Mouse (Mus musculus): ENCODE measurements around the gene Arid5b. TPM values are rescaled to one million over a fixed set of nuclear protein-coding genes. Genes with fewer than 3 reads are reported as not detected.
A peak's percentile ranks its signal among the peaks of the same experiment; 100 is the strongest.

Gene Arid5b
- polyA plus RNA-seq, 1 experiment from 2014 or later, result 20.3 TPM

GRCm38 (mm10) chr10:68180721-68181120 is 97.8 kb downstream of the Arid5b start:
- WGBS (ENCODE audit: missing documents), result 88% methylated on average over 6 of the region's 7 CpGs

GRCm38 (mm10) chr10:68180151-68180550 is 98.4 kb downstream of the Arid5b start:
- peaks cover 85% of the 10 kb centered on the region; the same call in 1 of the 2 replicates for H3K79me2 ChIP-seq (ENCODE audit: inconsistent target)
- no peak overlapping the region for H3K4me3 ChIP-seq (ENCODE audit: inconsistent target)
- 75% methylated on average over 4 of the region's 4 CpGs for WGBS (ENCODE audit: missing documents)
- H3K36me3 ChIP-seq (ENCODE audit: inconsistent target), result peaks cover 18% of the 10 kb centered on the region
- peak overlapping the region; percentile 68 for H3K27ac ChIP-seq

More at GRCm38 (mm10) chr10:68180721-68181120, 97.8 kb downstream of the Arid5b start:
- peak overlapping the region; percentile 68 for H3K27ac ChIP-seq
- no peak overlapping the region for H3K4me3 ChIP-seq (ENCODE audit: inconsistent target)
- H3K36me3 ChIP-seq (ENCODE audit: inconsistent target), result peaks cover 20% of the 10 kb centered on the region
- peaks cover 79% of the 10 kb centered on the region; the same call in 1 of the 2 replicates for H3K79me2 ChIP-seq (ENCODE audit: inconsistent target)

- Histone ChIP-seq H3K79me2 (ENCODE audit: inconsistent target) (peaks cover 89% of the 10 kb centered on the region; the same call in 1 of the 2 replicates), H3K4me3 (ENCODE audit: inconsistent target) (no peak overlapping the region), H3K36me3 (ENCODE audit: inconsistent target) (peaks cover 15% of the 10 kb centered on the region), H3K27ac (peak overlapping the region; percentile 68)
- 94% methylated on average over 5 of the region's 5 CpGs for WGBS (ENCODE audit: missing documents)
Observed at GRCm38 (mm10) chr10:68179741-68180140, 98.8 kb downstream of the Arid5b start.

- 98% methylated on average over 4 of the region's 4 CpGs for WGBS (ENCODE audit: missing documents)
- peak overlapping the region; percentile 68 for H3K27ac ChIP-seq
- peaks cover 15% of the 10 kb centered on the region for H3K36me3 ChIP-seq (ENCODE audit: inconsistent target)
- H3K4me3 ChIP-seq (ENCODE audit: inconsistent target), result no peak overlapping the region
- peaks cover 91% of the 10 kb centered on the region; the same call in 1 of the 2 replicates for H3K79me2 ChIP-seq (ENCODE audit: inconsistent target)
Observed at GRCm38 (mm10) chr10:68179339-68179738, 99.2 kb downstream of the Arid5b start.

- Histone ChIP-seq H3K27ac (no peak overlapping the region), H3K79me2 (ENCODE audit: inconsistent target) (peaks cover 89% of the 10 kb centered on the region; the same call in 1 of the 2 replicates), H3K4me3 (ENCODE audit: inconsistent target) (no peak overlapping the region), H3K36me3 (ENCODE audit: inconsistent target) (peaks cover 11% of the 10 kb centered on the region; the same call in 1 of the 2 replicates)
- WGBS (ENCODE audit: missing documents), result 92% methylated on average over 10 of the region's 10 CpGs
Observed at GRCm38 (mm10) chr10:68177697-68178485, 100.6 kb downstream of the Arid5b start.

- no peak overlapping the region for H3K4me3 ChIP-seq (ENCODE audit: inconsistent target)
- no peak overlapping the region for H3K27ac ChIP-seq
- WGBS (ENCODE audit: missing documents), result 99% methylated on average over 5 of the region's 5 CpGs
Observed at GRCm38 (mm10) chr10:68175811-68176210, 102.7 kb downstream of the Arid5b start.

GRCm38 (mm10) chr10:68173634-68174033 is 104.9 kb downstream of the Arid5b start:
- WGBS (ENCODE audit: missing documents), result 93% methylated on average over 9 of the region's 9 CpGs
- Histone ChIP-seq H3K79me2 (ENCODE audit: inconsistent target) (peaks cover 89% of the 10 kb centered on the region; the same call in 1 of the 2 replicates), H3K27ac (no peak overlapping the region), H3K4me3 (ENCODE audit: inconsistent target) (no peak overlapping the region), H3K36me3 (ENCODE audit: inconsistent target) (peaks cover 13% of the 10 kb centered on the region; the same call in 1 of the 2 replicates)

More at GRCm38 (mm10) chr10:68175811-68176210, 102.7 kb downstream of the Arid5b start:
- H3K79me2 ChIP-seq (ENCODE audit: inconsistent target), result peaks cover 89% of the 10 kb centered on the region; the same call in 1 of the 2 replicates
- peaks cover 13% of the 10 kb centered on the region; the same call in 1 of the 2 replicates for H3K36me3 ChIP-seq (ENCODE audit: inconsistent target)

- H3K36me3 ChIP-seq (ENCODE audit: inconsistent target), result peaks cover 13% of the 10 kb centered on the region; the same call in 1 of the 2 replicates
- 95% methylated on average over 4 of the region's 4 CpGs for WGBS (ENCODE audit: missing documents)
Observed at GRCm38 (mm10) chr10:68172906-68173305, 105.6 kb downstream of the Arid5b start.

GRCm38 (mm10) chr10:68171974-68172373 is 106.6 kb downstream of the Arid5b start:
- no peak overlapping the region for H3K4me3 ChIP-seq (ENCODE audit: inconsistent target)
- H3K27ac ChIP-seq, result no peak overlapping the region
- 70% methylated on average over 9 of the region's 9 CpGs for WGBS (ENCODE audit: missing documents)
- peaks cover 13% of the 10 kb centered on the region; the same call in 1 of the 2 replicates for H3K36me3 ChIP-seq (ENCODE audit: inconsistent target)
- H3K79me2 ChIP-seq (ENCODE audit: inconsistent target), result peaks cover 90% of the 10 kb centered on the region; the same call in 1 of the 2 replicates

More at GRCm38 (mm10) chr10:68172906-68173305, 105.6 kb downstream of the Arid5b start:
- no peak overlapping the region for H3K27ac ChIP-seq
- H3K79me2 ChIP-seq (ENCODE audit: inconsistent target), result peaks cover 89% of the 10 kb centered on the region; the same call in 1 of the 2 replicates
- H3K4me3 ChIP-seq (ENCODE audit: inconsistent target), result no peak overlapping the region

- Histone ChIP-seq H3K27ac (no peak overlapping the region), H3K36me3 (ENCODE audit: inconsistent target) (peaks cover 8% of the 10 kb centered on the region; the same call in 1 of the 2 replicates), H3K79me2 (ENCODE audit: inconsistent target) (peaks cover 99% of the 10 kb centered on the region; the same call in 1 of the 2 replicates), H3K4me3 (ENCODE audit: inconsistent target) (no peak overlapping the region)
- 84% methylated on average over 6 of the region's 6 CpGs for WGBS (ENCODE audit: missing documents)
Observed at GRCm38 (mm10) chr10:68168613-68169012, 109.9 kb downstream of the Arid5b start.

- 93% methylated on average over 7 of the region's 8 CpGs for WGBS (ENCODE audit: missing documents)
- Histone ChIP-seq H3K4me3 (ENCODE audit: inconsistent target) (no peak overlapping the region), H3K79me2 (ENCODE audit: inconsistent target) (peaks cover 99% of the 10 kb centered on the region; the same call in 1 of the 2 replicates), H3K36me3 (ENCODE audit: inconsistent target) (peaks cover 4% of the 10 kb centered on the region; the same call in 1 of the 2 replicates), H3K27ac (no peak overlapping the region)
Observed at GRCm38 (mm10) chr10:68168141-68168540, 110.4 kb downstream of the Arid5b start.

GRCm38 (mm10) chr10:68167118-68167517 is 111.4 kb downstream of the Arid5b start:
- Histone ChIP-seq H3K79me2 (ENCODE audit: inconsistent target) (peaks cover 93% of the 10 kb centered on the region; the same call in 1 of the 2 replicates), H3K27ac (peak overlapping the region; percentile 25; the same call in 1 of the 2 replicates), H3K36me3 (ENCODE audit: inconsistent target) (no peaks in the 10 kb centered on the region), H3K4me3 (ENCODE audit: inconsistent target) (no peak overlapping the region)
- 98% methylated on average over 4 of the region's 4 CpGs for WGBS (ENCODE audit: missing documents)

GRCm38 (mm10) chr10:68166695-68167086 is 111.8 kb downstream of the Arid5b start:
- H3K79me2 ChIP-seq (ENCODE audit: inconsistent target), result peaks cover 88% of the 10 kb centered on the region; the same call in 1 of the 2 replicates
- H3K36me3 ChIP-seq (ENCODE audit: inconsistent target), result no peaks in the 10 kb centered on the region
- H3K4me3 ChIP-seq (ENCODE audit: inconsistent target), result no peak overlapping the region
- H3K27ac ChIP-seq, result peak overlapping the region; percentile 25; the same call in 1 of the 2 replicates
- WGBS (ENCODE audit: missing documents), result 89% methylated on average over 2 of the region's 2 CpGs

GRCm38 (mm10) chr10:68165709-68166694 is 112.5 kb downstream of the Arid5b start:
- Histone ChIP-seq H3K36me3 (ENCODE audit: inconsistent target) (no peaks in the 10 kb centered on the region), H3K79me2 (ENCODE audit: inconsistent target) (peaks cover 82% of the 10 kb centered on the region; the same call in 1 of the 2 replicates), H3K4me3 (ENCODE audit: inconsistent target) (no peak overlapping the region), H3K27ac (peak overlapping the region; percentile 25)
- 94% methylated on average over 9 of the region's 10 CpGs for WGBS (ENCODE audit: missing documents)

All from macrophage (primary cell).